8 mouse cellular contexts compared by ENCODE assay signal in the genomic region with DNA sequence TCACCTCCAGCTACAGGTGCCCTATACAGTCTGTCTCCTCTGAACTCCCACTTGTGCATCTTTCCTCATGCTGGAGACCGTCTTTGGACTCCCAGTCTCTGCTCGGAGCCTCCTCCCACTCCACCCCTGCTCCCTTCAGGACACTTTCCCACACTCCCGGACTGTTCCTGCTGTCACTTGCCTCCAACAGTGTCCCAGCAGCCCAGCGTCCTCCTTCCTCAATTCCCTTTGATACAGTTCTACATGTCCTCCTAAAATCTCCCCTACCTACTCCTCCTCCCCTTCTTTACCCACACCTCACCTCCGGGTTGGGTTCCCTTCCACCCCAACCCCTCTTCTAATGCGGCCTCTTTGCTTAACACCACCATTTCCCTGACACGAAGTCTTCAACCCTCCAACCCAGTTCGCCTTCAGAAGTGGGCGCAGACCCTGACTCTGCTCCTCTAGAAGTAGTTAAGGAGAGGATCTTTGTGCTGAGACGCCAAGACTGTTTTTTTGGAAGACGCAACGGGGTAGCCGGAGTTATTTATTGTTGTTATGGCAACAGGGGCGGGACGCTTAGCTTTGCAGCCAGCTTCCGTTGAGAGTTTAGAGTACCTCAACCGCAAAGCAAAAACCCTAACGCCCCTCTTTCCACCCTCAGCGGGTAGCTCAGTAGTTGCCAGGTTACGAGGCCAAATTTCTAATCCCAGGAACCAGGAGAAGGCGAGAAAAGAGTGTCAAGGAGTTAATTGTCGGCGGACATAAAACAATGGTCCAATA. TPM values are rescaled to one million over a fixed set of nuclear protein-coding genes. Genes with fewer than 3 reads are reported as not detected.
DNase-seq lines count a peak whose midpoint lies in the region; ATAC-seq and TF ChIP-seq lines count a peak whose summit lies in the region.

Lrrc23 (minus strand) TSS at position 506 of the 762 bp plus-strand sequence.

- 0 out of 2 replicates have a peak within 1 kb of the TSS, but pooled peaks have one; percentile 1 for H3K27ac ChIP-seq in forebrain, embryonic 13.5 days
- peak within 1 kb of the TSS; percentile 41; the same call in 1 of the 2 replicates for H3K27ac ChIP-seq in hindbrain, postnatal 0 days
- H3K27ac ChIP-seq in liver, embryonic 16.5 days (ENCODE audit: low read length) = no peak within 1 kb of the TSS

- peaks cover 20% of the 10 kb centered on the region for H3K4me1 ChIP-seq in forebrain, embryonic 13.5 days
- 0 out of 2 replicates have a peak, but pooled peaks cover 9% of the 10 kb centered on the region for H3K4me1 ChIP-seq in hindbrain, postnatal 0 days (ENCODE audit: insufficient read depth, low read length)
- no peaks in the 10 kb centered on the region; the same call in 1 of the 2 replicates for H3K4me1 ChIP-seq in liver, embryonic 16.5 days (ENCODE audit: control insufficient read depth, low read depth, low read length)

- no peaks in the 10 kb centered on the region for H3K36me3 ChIP-seq in forebrain, embryonic 13.5 days (ENCODE audit: poor library complexity, severe bottlenecking)
- no peaks in the 10 kb centered on the region for H3K36me3 ChIP-seq in hindbrain, postnatal 0 days (ENCODE audit: insufficient read depth, low read length)
- no peaks in the 10 kb centered on the region for H3K36me3 ChIP-seq in liver, embryonic 16.5 days (ENCODE audit: control insufficient read depth, insufficient read depth)

- H3K4me2 ChIP-seq in forebrain, embryonic 13.5 days = peak within 1 kb of the TSS; percentile 72
- H3K4me2 ChIP-seq in hindbrain, postnatal 0 days (ENCODE audit: low read depth, low read length) = peak within 1 kb of the TSS; percentile 76
- H3K4me2 ChIP-seq in liver, embryonic 16.5 days (ENCODE audit: low read depth, low read length) = peak within 1 kb of the TSS; percentile 45

- peaks cover 5% of the 10 kb centered on the region; the same call in 1 of the 2 replicates for H3K27me3 ChIP-seq in forebrain, embryonic 13.5 days
- H3K27me3 ChIP-seq in hindbrain, postnatal 0 days (ENCODE audit: insufficient read depth, low read length) = no peaks in the 10 kb centered on the region
- peaks cover 26% of the 10 kb centered on the region for H3K27me3 ChIP-seq in liver, embryonic 16.5 days (ENCODE audit: control insufficient read depth, insufficient read depth, low read depth, low read length)

- peak; percentile 69 for DNase-seq in adrenal gland, adult 2 months
- DNase-seq in adrenal gland, postnatal 4 days (ENCODE audit: low spot score in 2 of 2) = no peak
- peak; percentile 61 for DNase-seq in WW6 (ENCODE audit: low read depth, low spot score)
- DNase-seq in hindbrain, postnatal 0 days (ENCODE audit: low spot score) = peak; percentile 82
- peak; percentile 72 to 75 for DNase-seq in natural killer cell, adult 2 months (ENCODE audit: low spot score in 2 of 2)
- DNase-seq in layer of hippocampus, postnatal 14 days (ENCODE audit: low spot score in 2 of 2) = no peak

- TF ChIP-seq CTCF in hindbrain, postnatal 0 days (IDR thresholded peaks at IDR 0.05; ENCODE audit: low read depth) = no peak

- peak; percentile 63; the same call in 1 of the 2 replicates for ATAC-seq in forebrain, embryonic 13.5 days
- peak; percentile 82 for ATAC-seq in hindbrain, postnatal 0 days
- ATAC-seq in liver, embryonic 16.5 days (ENCODE audit: low read depth) = no peak

- H3K4me3 ChIP-seq in forebrain, embryonic 13.5 days = peak within 1 kb of the TSS; percentile 39
- peak within 1 kb of the TSS; percentile 31 for H3K4me3 ChIP-seq in hindbrain, postnatal 0 days (ENCODE audit: low read length)
- H3K4me3 ChIP-seq in liver, embryonic 16.5 days (ENCODE audit: low read depth, low read length) = peak within 1 kb of the TSS; percentile 15

- H3K9ac ChIP-seq in forebrain, embryonic 13.5 days = peak within 1 kb of the TSS; percentile 45
- H3K9ac ChIP-seq in hindbrain, postnatal 0 days (replicated peaks; ENCODE audit: low read length) = peak within 1 kb of the TSS; percentile 37; the same call in 1 of the 2 replicates
- no peak within 1 kb of the TSS for H3K9ac ChIP-seq in liver, embryonic 16.5 days (ENCODE audit: low read depth, low read length)

- no peaks in the 10 kb centered on the region for H3K9me3 ChIP-seq in forebrain, embryonic 13.5 days (replicated peaks)
- H3K9me3 ChIP-seq in hindbrain, postnatal 0 days (ENCODE audit: low read length) = no peaks in the 10 kb centered on the region
- no peaks in the 10 kb centered on the region for H3K9me3 ChIP-seq in liver, embryonic 16.5 days (replicated peaks; ENCODE audit: control insufficient read depth, low read length)

- 3% methylated on average over 23 of the region's 23 CpGs for WGBS in forebrain, embryonic 13.5 days
- WGBS in hindbrain, postnatal 0 days = 1% methylated on average over 23 of the region's 23 CpGs
- 2% methylated on average over 23 of the region's 23 CpGs for WGBS in liver, embryonic 16.5 days (ENCODE audit: insufficient replicate concordance)

RNA-seq across cellular contexts. Expression of gene Lrrc23, which starts in this region (rescaled TPM):
- under 1 TPM; 0.29 to 0.38 TPM for total RNA-seq in adrenal gland, adult 2 months (2021)
- polyA plus RNA-seq in adrenal gland, adult 2 months (2012; rRNA removed) = 0.16 and 0.32 TPM in 2 replicates
- not detected for total RNA-seq in adrenal gland, postnatal 4 days (2021)
- polyA plus RNA-seq in forebrain, embryonic 13.5 days (2015; fragmentation: Nextera tagmentation; extraction: Ambion mirVana) = 3.6 and 5.9 TPM in 2 replicates
- total RNA-seq in hindbrain, postnatal 0 days (2014; rRNA removed) = 6.7 and 9.2 TPM in 2 replicates
- polyA plus RNA-seq in hindbrain, postnatal 0 days (2015; fragmentation: Nextera tagmentation; extraction: Ambion mirVana) = 5.4 and 8.7 TPM in 2 replicates
- not detected in 2 replicates for polyA plus RNA-seq in liver, embryonic 16.5 days (2015; fragmentation: Nextera tagmentation; extraction: Ambion mirVana)
- 1 to 10 TPM; 1.6 to 3.4 TPM for total RNA-seq in layer of hippocampus, postnatal 14 days (2021)

Comparison
In these comparisons a context has a peak if more than half of its experiments do, and no peak if none do; other contexts are left out.
1. Peak in DNase-seq in adrenal gland, adult 2 months; RNA of the gene not detected or under 1 TPM.
2. DNase-seq: peak in WW6 (single experiment), hindbrain, postnatal 0 days (single experiment) and natural killer cell, adult 2 months (2 of 2); none in adrenal gland, postnatal 4 days (0 of 2) and layer of hippocampus, postnatal 14 days (0 of 2).
3. Peak in every context shown above with its lines, with median percentiles within 50 percentile points of each other: H3K4me2 ChIP-seq and H3K4me3 ChIP-seq.